ENCODE assay signal across 8 mouse cellular contexts in genomic region chr4:63409317-63409907, GRCm38 (mm10). TPM values are rescaled to one million over a fixed set of nuclear protein-coding genes. Genes with fewer than 3 reads are reported as not detected.
DNase-seq lines count a peak whose midpoint lies in the region; ATAC-seq and TF ChIP-seq lines count a peak whose summit lies in the region.

No protein-coding gene starts in this region.

- peak overlapping the region; percentile 65 for H3K27ac ChIP-seq in layer of hippocampus, adult 2 months
- peak overlapping the region; percentile 20; the same call in 1 of the 2 replicates for H3K27ac ChIP-seq in embryonic facial prominence, embryonic 12.5 days
- no peak overlapping the region for H3K27ac ChIP-seq in liver, embryonic 16.5 days (ENCODE audit: low read length)

- peaks cover 25% of the 10 kb centered on the region for H3K4me1 ChIP-seq in embryonic facial prominence, embryonic 12.5 days
- H3K4me1 ChIP-seq in liver, embryonic 16.5 days (ENCODE audit: control insufficient read depth, low read depth, low read length), result peaks cover 33% of the 10 kb centered on the region

- H3K9ac ChIP-seq in embryonic facial prominence, embryonic 12.5 days, result peak overlapping the region; percentile 54
- H3K9ac ChIP-seq in liver, embryonic 16.5 days (ENCODE audit: low read depth, low read length), result peak overlapping the region; percentile 35

- no peaks in the 10 kb centered on the region for H3K9me3 ChIP-seq in embryonic facial prominence, embryonic 12.5 days
- H3K9me3 ChIP-seq in liver, embryonic 16.5 days (replicated peaks; ENCODE audit: control insufficient read depth, low read length), result no peaks in the 10 kb centered on the region

- 1% methylated on average over 18 of the region's 18 CpGs for WGBS in embryonic facial prominence, embryonic 12.5 days
- WGBS in liver, embryonic 16.5 days (ENCODE audit: insufficient replicate concordance), result 5% methylated on average over 18 of the region's 18 CpGs

- no peak for TF ChIP-seq CTCF in layer of hippocampus, adult 2 months (conservative IDR thresholded peaks at IDR 0.05)

- H3K4me2 ChIP-seq in embryonic facial prominence, embryonic 12.5 days (replicated peaks), result peak overlapping the region; percentile 98
- H3K4me2 ChIP-seq in liver, embryonic 16.5 days (ENCODE audit: low read depth, low read length), result peak overlapping the region; percentile 83

- DNase-seq in layer of hippocampus, adult 2 months (ENCODE audit: low spot score in 2 of 2), result no peak
- no peak for DNase-seq in layer of hippocampus, postnatal 14 days (ENCODE audit: low spot score in 2 of 2)
- DNase-seq in heart, postnatal 4 days, result peak; percentile 49
- DNase-seq in retina, embryonic 14.5 days (ENCODE audit: low spot score), result peak; percentile 31
- DNase-seq in gastrocnemius, adult 18-20 months (ENCODE audit: low spot score), result no peak
- no peak for DNase-seq in left cerebral cortex, adult 18-20 months (ENCODE audit: low spot score in 2 of 2)

- ATAC-seq in embryonic facial prominence, embryonic 12.5 days (ENCODE audit: insufficient number of reproducible peaks, insufficient read depth, low FRiP score, low TSS enrichment), result no peak
- ATAC-seq in liver, embryonic 16.5 days (ENCODE audit: low read depth), result no peak

- H3K36me3 ChIP-seq in embryonic facial prominence, embryonic 12.5 days, result no peaks in the 10 kb centered on the region
- no peaks in the 10 kb centered on the region for H3K36me3 ChIP-seq in liver, embryonic 16.5 days (ENCODE audit: control insufficient read depth, insufficient read depth)

- H3K27me3 ChIP-seq in embryonic facial prominence, embryonic 12.5 days, result no peaks in the 10 kb centered on the region
- peaks cover 6% of the 10 kb centered on the region; the same call in 1 of the 2 replicates for H3K27me3 ChIP-seq in liver, embryonic 16.5 days (ENCODE audit: control insufficient read depth, insufficient read depth, low read depth, low read length)

- H3K4me3 ChIP-seq in layer of hippocampus, adult 2 months, result peak overlapping the region; percentile 67
- H3K4me3 ChIP-seq in embryonic facial prominence, embryonic 12.5 days, result peak overlapping the region; percentile 55
- peak overlapping the region; percentile 69 for H3K4me3 ChIP-seq in liver, embryonic 16.5 days (ENCODE audit: low read depth, low read length)

RNA-seq across cellular contexts. Expression of gene Akna, which starts 6.3 kb away (rescaled TPM):
- 1 to 10 TPM; 3.5 to 3.8 TPM for total RNA-seq in layer of hippocampus, adult 2 months (2021)
- total RNA-seq in layer of hippocampus, postnatal 14 days (2021), result 1 to 10 TPM; 4.4 to 4.6 TPM
- 11.6 and 12.4 TPM in 2 replicates for polyA plus RNA-seq in embryonic facial prominence, embryonic 12.5 days (2016; fragmentation: Nextera tagmentation; extraction: Ambion mirVana)
- total RNA-seq in heart, postnatal 4 days (2021), result 1 to 10 TPM; 4.8 to 5.3 TPM
- 5.1 and 6.1 TPM in 2 replicates for polyA plus RNA-seq in liver, embryonic 16.5 days (2015; fragmentation: Nextera tagmentation; extraction: Ambion mirVana)
- total RNA-seq in gastrocnemius, adult 18-20 months (2021), result 1 to 10 TPM in 1 of 2 experiments, under 1 TPM in 1; 0.82 to 1.5 TPM
- 1 to 10 TPM; 3.3 TPM for total RNA-seq in left cerebral cortex, adult 18-20 months (2021)

RNA-seq across cellular contexts. Expression of gene Orm2, which starts 47.2 kb away (rescaled TPM):
- not detected for total RNA-seq in layer of hippocampus, adult 2 months (2021)
- not detected for total RNA-seq in layer of hippocampus, postnatal 14 days (2021)
- not detected in 2 replicates for polyA plus RNA-seq in embryonic facial prominence, embryonic 12.5 days (2016; fragmentation: Nextera tagmentation; extraction: Ambion mirVana)
- not detected for total RNA-seq in heart, postnatal 4 days (2021)
- not detected in 2 replicates for polyA plus RNA-seq in liver, embryonic 16.5 days (2015; fragmentation: Nextera tagmentation; extraction: Ambion mirVana)
- under 1 TPM in 1 of 2 experiments, not detected in 1; 0.47 TPM for total RNA-seq in gastrocnemius, adult 18-20 months (2021)
- total RNA-seq in left cerebral cortex, adult 18-20 months (2021), result not detected

RNA-seq across cellular contexts. Expression of gene Orm3, which starts 53.5 kb away (rescaled TPM):
- total RNA-seq in layer of hippocampus, adult 2 months (2021), result not detected
- total RNA-seq in layer of hippocampus, postnatal 14 days (2021), result not detected
- polyA plus RNA-seq in embryonic facial prominence, embryonic 12.5 days (2016; fragmentation: Nextera tagmentation; extraction: Ambion mirVana), result not detected in 2 replicates
- total RNA-seq in heart, postnatal 4 days (2021), result not detected
- polyA plus RNA-seq in liver, embryonic 16.5 days (2015; fragmentation: Nextera tagmentation; extraction: Ambion mirVana), result not detected in 2 replicates
- total RNA-seq in gastrocnemius, adult 18-20 months (2021), result not detected
- total RNA-seq in left cerebral cortex, adult 18-20 months (2021), result not detected

Comparison
In these comparisons a context has a peak if more than half of its experiments do, and no peak if none do; other contexts are left out.
1. DNase-seq: peak in heart, postnatal 4 days (single experiment) and retina, embryonic 14.5 days (single experiment); none in layer of hippocampus, adult 2 months (0 of 2), layer of hippocampus, postnatal 14 days (0 of 2), gastrocnemius, adult 18-20 months (single experiment) and left cerebral cortex, adult 18-20 months (0 of 2).
2. Peak in every context shown above with its lines, with median percentiles within 50 percentile points of each other: H3K4me3 ChIP-seq.